Mouse (Mus musculus) thymus, adult 2 months (tissue): Measurements from ENCODE around the gene Meis1.

Source experiments
- CTCF ChIP-seq: fragments of 200-500 bp; IDR thresholded peaks from 2 replicates; pipeline ENCODE4 v1.5.1; 2012; ENCODE audit warnings: mild to moderate bottlenecking, control low read depth, low read length, moderate library complexity, borderline replicate concordance; ENCODE audit not compliant: control insufficient read depth, poor library complexity, insufficient read depth; ENCODE audit errors: extremely low read depth
- POLR2A ChIP-seq: fragments of 200-500 bp; IDR thresholded peaks from 2 replicates; pipeline ENCODE4 v1.6.1; 2012; ENCODE audit warnings: mild to moderate bottlenecking, low read length, control low read depth, moderate library complexity; ENCODE audit not compliant: control insufficient read depth, poor library complexity, insufficient read depth; ENCODE audit errors: extremely low read depth

DNA sequence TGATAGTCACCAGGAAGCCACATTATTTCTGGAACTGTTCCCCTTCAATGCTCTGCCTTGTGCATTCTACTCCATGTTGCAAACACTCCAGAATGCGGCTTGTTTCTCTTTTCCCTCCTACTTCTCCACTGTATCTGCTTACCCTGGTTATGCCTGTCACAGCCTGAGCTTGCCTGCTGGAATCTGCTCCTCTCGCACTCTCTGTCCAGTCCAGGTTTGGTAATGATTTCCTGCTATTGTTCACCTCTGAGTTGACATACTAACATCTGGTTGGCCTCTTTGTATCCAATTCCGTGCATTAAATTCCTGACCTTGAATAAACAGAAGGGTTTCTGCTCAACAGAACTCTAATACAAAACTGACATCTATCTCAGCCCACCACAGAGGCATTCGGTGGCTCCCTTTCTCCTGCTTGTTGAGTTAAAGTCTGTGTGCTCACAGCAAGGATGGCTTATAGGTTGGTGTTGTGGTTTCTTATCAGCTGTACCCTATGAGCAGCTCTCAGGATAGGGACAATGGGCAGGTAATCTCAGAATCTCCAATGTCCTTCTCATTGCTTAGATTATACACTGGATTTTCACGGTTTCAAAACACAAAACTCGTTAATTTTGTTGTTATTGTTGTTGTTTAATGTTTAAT, 152.5 kb downstream of the Meis1 start:
- TF ChIP-seq CTCF (no peak), POLR2A (no peak)
